17 mouse cellular contexts compared by ENCODE assay signal in the genomic region with DNA sequence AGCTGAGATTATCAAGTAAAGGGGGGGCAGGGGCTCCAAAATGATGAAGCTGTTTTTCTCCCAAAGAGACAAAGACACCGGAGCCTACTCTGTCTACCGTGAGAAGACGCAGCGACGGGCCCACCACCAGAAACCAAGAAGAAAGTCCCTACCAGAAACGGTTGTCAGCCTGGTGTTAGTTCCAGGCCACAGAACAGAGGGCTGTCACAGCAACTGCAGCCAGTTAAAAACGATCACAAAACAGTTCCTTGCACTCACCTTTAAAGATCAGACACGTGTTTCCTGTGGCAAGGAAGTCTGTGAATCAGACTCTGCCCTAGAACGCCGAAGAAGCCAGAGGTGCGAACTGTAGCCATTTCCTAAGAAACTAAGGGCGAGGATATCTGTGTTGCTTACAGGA. TPM values are rescaled to one million over a fixed set of nuclear protein-coding genes. Genes with fewer than 3 reads are reported as not detected.
DNase-seq lines count a peak whose midpoint lies in the region; ATAC-seq and TF ChIP-seq lines count a peak whose summit lies in the region.
"Had no signal": no experiment of that assay in that cellular context is flagged by ENCODE, and none has a peak within 500 bp of the region (broad histone marks: within the 10 kb centered on the region; RNA-seq: fewer than 3 reads in every experiment).

No protein-coding gene starts in this region.

- DNase-seq in spleen, postnatal 36 days (ENCODE audit: low spot score in 2 of 2): peak; percentile 56 to 61
- no peak for DNase-seq in spleen, postnatal 10 days (ENCODE audit: low spot score in 2 of 2)
- DNase-seq in CD8-positive naive resting alpha-beta T cell, adult 2 months (ENCODE audit: low read depth in 2 of 2, low spot score in 2 of 2): peak; percentile 53 to 68
- DNase-seq in yolk sac, embryonic 10.5 days (ENCODE audit: low spot score): peak; percentile 19
- DNase-seq in left cerebral cortex, postnatal 25 days (ENCODE audit: low spot score in 2 of 2): no peak
- DNase-seq in layer of hippocampus, adult 2 months (ENCODE audit: low spot score in 2 of 2): no peak
- DNase-seq: adrenal gland, postnatal 14 days; cerebellum, adult 18-20 months; heart, adult 18-20 months; kidney, adult 8-10 months; kidney, postnatal 25 days; layer of hippocampus, adult 9-11 months had no signal

- H3K27ac ChIP-seq in layer of hippocampus, adult 2 months: no peak overlapping the region
- H3K27ac ChIP-seq: embryonic facial prominence, embryonic 12.5 days; hindbrain, embryonic 10.5 days; limb, embryonic 13.5 days; liver, embryonic 14.5 days had no signal

- H3K4me3 ChIP-seq in layer of hippocampus, adult 2 months: no peak overlapping the region
- H3K4me3 ChIP-seq: embryonic facial prominence, embryonic 12.5 days; hindbrain, embryonic 10.5 days; limb, embryonic 13.5 days had no signal

- intact Hi-C loops in left cerebral cortex, postnatal 25 days (cut with DNase I): no loop called here

- ATAC-seq in megakaryocyte, adult 5-6 weeks (ENCODE audit: poor library complexity, severe bottlenecking): peak; percentile 82

- TF ChIP-seq CTCF in layer of hippocampus, adult 2 months (conservative IDR thresholded peaks at IDR 0.05): no peak

RNA-seq across cellular contexts. Expression of gene Otulin, which starts 10.7 kb away (rescaled TPM):
- 69.0 and 83.8 TPM in 2 replicates for total RNA-seq in megakaryocyte, adult 5-6 weeks (2015)
- 40.1 and 40.6 TPM in 2 replicates for total RNA-seq in megakaryocyte, adult 5-6 weeks (2017)
- 10 to 100 TPM; 21.2 to 23.3 TPM for total RNA-seq in left cerebral cortex, postnatal 25 days (2021)
- 10 to 100 TPM; 19.4 to 23.1 TPM for total RNA-seq in layer of hippocampus, adult 2 months (2021)

RNA-seq across cellular contexts. Expression of gene Otulinl, which starts 40.2 kb away (rescaled TPM):
- total RNA-seq in megakaryocyte, adult 5-6 weeks (2015): 215 and 219 TPM in 2 replicates
- 83.1 and 85.6 TPM in 2 replicates for total RNA-seq in megakaryocyte, adult 5-6 weeks (2017)
- 10 to 100 TPM; 32.3 to 38.7 TPM for total RNA-seq in left cerebral cortex, postnatal 25 days (2021)
- total RNA-seq in layer of hippocampus, adult 2 months (2021): 10 to 100 TPM; 27.6 to 31.8 TPM

Comparison
In these comparisons a context has a peak if more than half of its experiments do, and no peak if none do; other contexts are left out.
1. DNase-seq: peak in spleen, postnatal 36 days (2 of 2), CD8-positive naive resting alpha-beta T cell, adult 2 months (2 of 2) and yolk sac, embryonic 10.5 days (single experiment); none in spleen, postnatal 10 days (0 of 2), left cerebral cortex, postnatal 25 days (0 of 2) and layer of hippocampus, adult 2 months (0 of 2).